Mouse (Mus musculus) CH12.LX (cell line): ENCODE measurements around the gene Gm9913. TPM values are rescaled to one million over a fixed set of nuclear protein-coding genes. Genes with fewer than 3 reads are reported as not detected.

Experiments
- DNase-seq: peaks from one replicate; pipeline ENCODE4 v3.0.0-alpha.2; 2013; ENCODE audit errors: extremely low read depth
- H3K27ac ChIP-seq: 2 replicates; pipeline ENCODE4 v1.5.1; 2012; ENCODE audit warnings: low read depth, mild to moderate bottlenecking, control low read depth, moderate library complexity; ENCODE audit not compliant: insufficient read depth
- H3K27me3 ChIP-seq: replicated peaks from 2 replicates; pipeline ENCODE3; 2012; ENCODE audit warnings: inconsistent platforms
- H3K36me3 ChIP-seq, 2 experiments: replicated peaks in 1 of 2; 2 replicates each; pipeline versions ENCODE3 to v1.6.1; 2012; ENCODE audit warnings: inconsistent platforms in 1 of 2, low read length in 1 of 2, mild to moderate bottlenecking in 1 of 2, mixed read lengths in 1 of 2, moderate library complexity in 1 of 2; ENCODE audit not compliant: control insufficient read depth in 1 of 2, insufficient read depth in 1 of 2
- H3K4me1 ChIP-seq, 2 experiments: 2 replicates each; pipeline ENCODE4 v1.6.1; 2012; ENCODE audit warnings: inconsistent platforms in 1 of 2, moderate library complexity in 1 of 2; ENCODE audit not compliant: insufficient read depth in 2 of 2, control insufficient read depth in 1 of 2
- H3K4me2 ChIP-seq: 2 replicates; pipeline ENCODE4 v1.6.1; 2012; ENCODE audit warnings: low read depth, mild to moderate bottlenecking, control low read depth; ENCODE audit not compliant: poor library complexity, insufficient read depth, severe bottlenecking
- H3K4me3 ChIP-seq, 3 experiments: fragments of 150-350 bp in 1 of 3; sonication (generic) in 1 of 3; replicated peaks in 1 of 3; 2 replicates each; pipeline versions ENCODE3 to v1.5.1; 2011 to 2012; ENCODE audit warnings: low read depth in 2 of 3, low read length in 2 of 3, mild to moderate bottlenecking in 2 of 3, moderate library complexity in 2 of 3, control low read depth in 1 of 3, improper control_type of control experiment in 1 of 3, inconsistent platforms in 1 of 3, mixed read lengths in 1 of 3; ENCODE audit not compliant: poor library complexity in 1 of 3
- H3K79me2 ChIP-seq: replicated peaks from 2 replicates; pipeline ENCODE4 v1.6.1; 2012; ENCODE audit warnings: mild to moderate bottlenecking, moderate library complexity; ENCODE audit not compliant: control insufficient read depth, poor library complexity, insufficient read depth, severe bottlenecking; ENCODE audit errors: extremely low read depth
- H3K9ac ChIP-seq: 2 replicates; pipeline ENCODE4 v1.6.1; 2012; ENCODE audit warnings: low read depth, mild to moderate bottlenecking, control low read depth, moderate library complexity; ENCODE audit not compliant: insufficient read depth
- H3K9me3 ChIP-seq: replicated peaks from 2 replicates; pipeline ENCODE3; 2012; ENCODE audit warnings: low read length, inconsistent platforms, mixed read lengths
- CHD1 ChIP-seq: IDR thresholded peaks from 2 replicates; pipeline ENCODE4 v1.6.1; 2012; ENCODE audit warnings: low read depth, low read length, improper control_type of control experiment, inconsistent platforms
- CHD2 ChIP-seq: IDR thresholded peaks from 2 replicates; pipeline ENCODE4 v1.6.1; 2011; ENCODE audit warnings: low read length, improper control_type of control experiment
- E2F4 ChIP-seq: IDR thresholded peaks from 2 replicates; pipeline ENCODE4 v1.6.1; 2011; ENCODE audit warnings: low read depth, low read length, improper control_type of control experiment; ENCODE audit not compliant: insufficient replicate concordance
- ELF1 ChIP-seq: IDR thresholded peaks from 2 replicates; pipeline ENCODE4 v1.6.1; 2014; ENCODE audit warnings: low read depth, mild to moderate bottlenecking, inconsistent platforms, low read length, improper control_type of control experiment
- EP300 ChIP-seq: IDR thresholded peaks from 2 replicates; pipeline ENCODE4 v1.6.1; 2011; ENCODE audit warnings: low read length, improper control_type of control experiment
- HCFC1 ChIP-seq: IDR thresholded peaks from 2 replicates; pipeline ENCODE4 v1.6.1; 2012; ENCODE audit warnings: low read depth, mild to moderate bottlenecking, inconsistent platforms, low read length, improper control_type of control experiment
- IRF4 ChIP-seq: IDR thresholded peaks from 2 replicates; pipeline ENCODE4 v1.6.1; 2014; ENCODE audit warnings: low read depth, mild to moderate bottlenecking, inconsistent platforms, low read length, improper control_type of control experiment
- JUN ChIP-seq: IDR thresholded peaks from 2 replicates; pipeline ENCODE4 v1.6.1; 2011; ENCODE audit warnings: low read depth, mild to moderate bottlenecking, low read length, improper control_type of control experiment, moderate library complexity; ENCODE audit not compliant: insufficient read depth
- JUND ChIP-seq: conservative IDR thresholded peaks from 2 replicates; pipeline ENCODE4 v1.6.1; 2011; ENCODE audit warnings: low read depth, low read length, improper control_type of control experiment
- MAFK ChIP-seq: IDR thresholded peaks from 2 replicates; pipeline ENCODE4 v1.6.1; 2011; ENCODE audit warnings: low read length, improper control_type of control experiment; ENCODE audit not compliant: insufficient replicate concordance
- MAZ ChIP-seq: IDR thresholded peaks from 2 replicates; pipeline ENCODE4 v1.6.1; 2012; ENCODE audit warnings: low read depth, mild to moderate bottlenecking, inconsistent platforms, low read length, improper control_type of control experiment, moderate library complexity
- MEF2A ChIP-seq: IDR thresholded peaks from 2 replicates; pipeline ENCODE4 v1.6.1; 2014; ENCODE audit warnings: low read depth, mild to moderate bottlenecking, inconsistent platforms, low read length, improper control_type of control experiment, borderline replicate concordance
- MYC ChIP-seq: IDR thresholded peaks from 2 replicates; pipeline ENCODE4 v1.6.1; 2011; ENCODE audit warnings: low read depth, mild to moderate bottlenecking, improper control_type of control experiment, low read length
- NELFE ChIP-seq: IDR thresholded peaks from 2 replicates; pipeline ENCODE4 v1.6.1; 2011; ENCODE audit warnings: low read depth, low read length, improper control_type of control experiment
- PAX5 ChIP-seq: IDR thresholded peaks from 2 replicates; pipeline ENCODE4 v1.6.1; 2012; ENCODE audit warnings: low read length, inconsistent platforms, mixed read lengths
- POLR2AphosphoS2 ChIP-seq: IDR thresholded peaks from 2 replicates; pipeline ENCODE4 v1.6.1; 2011; ENCODE audit warnings: low read depth, low read length, improper control_type of control experiment
- SMC3 ChIP-seq: IDR thresholded peaks from 2 replicates; pipeline ENCODE4 v1.6.1; 2011; ENCODE audit warnings: low read depth, low read length, improper control_type of control experiment
- TBP ChIP-seq: conservative IDR thresholded peaks from 2 replicates; pipeline ENCODE4 v1.6.1; 2011; ENCODE audit warnings: low read depth, low read length, improper control_type of control experiment
- TCF12 ChIP-seq: IDR thresholded peaks from 2 replicates; pipeline ENCODE4 v1.6.1; 2014; ENCODE audit warnings: low read depth, mild to moderate bottlenecking, inconsistent platforms, low read length, improper control_type of control experiment
- UBTF ChIP-seq: IDR thresholded peaks from 2 replicates; pipeline ENCODE4 v1.6.1; 2012; ENCODE audit warnings: low read depth, mild to moderate bottlenecking, inconsistent platforms, low read length, improper control_type of control experiment, moderate library complexity
- USF1 ChIP-seq: IDR thresholded peaks from 2 replicates; pipeline ENCODE4 v1.6.1; 2014; ENCODE audit warnings: low read depth, mild to moderate bottlenecking, inconsistent platforms, low read length, improper control_type of control experiment
- ZC3H11A ChIP-seq: IDR thresholded peaks from 2 replicates; pipeline ENCODE4 v1.6.1; 2012; ENCODE audit warnings: low read depth, mild to moderate bottlenecking, inconsistent platforms, low read length, improper control_type of control experiment
- ZNF384 ChIP-seq: IDR thresholded peaks from 2 replicates; pipeline ENCODE4 v1.6.1; 2012; ENCODE audit warnings: low read depth, low read length, improper control_type of control experiment, inconsistent platforms
- dilution Hi-C: fragments of 300-500 bp; cut with MboI; formaldehyde crosslinking; loops from 2 replicates; pipeline ENCODE4 v1.14.3; 2020; ENCODE audit warnings: low sequenced_read_pairs; ENCODE audit not compliant: extremely low pct_unique_long_range_greater_than_20kb, extremely low pct_ligation_motif_present
- in situ Hi-C: fragments of 300-500 bp; cut with MboI; formaldehyde crosslinking; loops from 3 replicates; pipeline ENCODE4 v1.14.3; 2019; ENCODE audit warnings: low sequenced_read_pairs, low pct_ligation_motif_present, low pct_unique_long_range_greater_than_20kb, mixed read lengths
- polyA plus RNA-seq: library from polyadenylated mRNA; unstranded; fragments of >175 nt; gene quantifications from 2 replicates; pipeline ENCODE4 v1.2.1, GENCODE M21; 2012; ENCODE audit warnings: low read depth; ENCODE audit not compliant: insufficient read length
- total RNA-seq, 2 experiments: library from RNA; depleted of rRNA; stranded (reverse); fragments of 300-350 nt in 1 of 2; fragments of >200 nt in 1 of 2; gene quantifications; 2 replicates each; pipeline ENCODE4 v1.2.3; 2012 to 2014

Gene Gm9913
- total and polyA plus RNA-seq, 3 experiments: not detected

GRCm38 (mm10) chr2:125470553-125471295 lies 34.2 kb upstream of the Gm9913 start:
- in situ Hi-C loops (no loop called here), dilution Hi-C loops (no loop called here)
- H3K27me3 ChIP-seq: no peaks in the 10 kb centered on the region
- H3K4me3 ChIP-seq: no peak overlapping the region
- H3K4me2 ChIP-seq: 0 out of 2 replicates have a peak overlapping the region, but pooled peaks have one; percentile 16
- DNase-seq: no peak
- H3K36me3 ChIP-seq: no peaks in the 10 kb centered on the region
- no peak overlapping the region for H3K9ac ChIP-seq
- H3K79me2 ChIP-seq: no peaks in the 10 kb centered on the region
- peaks cover 4 to 8% of the 10 kb centered on the region in 2 experiments; a peak in 2 of 4 replicates for H3K4me1 ChIP-seq
- no peak overlapping the region for H3K27ac ChIP-seq
- TF ChIP-seq JUN (peak; percentile 56), IRF4 (no peak), EP300 (0 out of 2 replicates have a peak, but pooled peaks have one; percentile 17), JUND (peak; percentile 75)
- TF ChIP-seq, all 38 proteins: peak for 3
- no peaks in the 10 kb centered on the region for H3K9me3 ChIP-seq

- no peak overlapping the region for H3K4me2 ChIP-seq
- no peak overlapping the region for H3K9ac ChIP-seq
- no peak for DNase-seq
- dilution Hi-C loops (no loop called here), in situ Hi-C loops (no loop called here)
- peaks cover 3 to 8% of the 10 kb centered on the region in 2 experiments; a peak in 2 of 4 replicates for H3K4me1 ChIP-seq
- no peaks in the 10 kb centered on the region for H3K27me3 ChIP-seq
- no peak overlapping the region for H3K4me3 ChIP-seq
- no peak overlapping the region for H3K27ac ChIP-seq
- TF ChIP-seq ZC3H11A: no peak
- no peak for TF ChIP-seq MAZ
- TF ChIP-seq EP300: no peak
- no peak for TF ChIP-seq E2F4
- no peak for TF ChIP-seq PAX5
- no peak for TF ChIP-seq MAFK
- TF ChIP-seq ELF1: no peak
- no peak for TF ChIP-seq MEF2A
- no peak for TF ChIP-seq SMC3
- TF ChIP-seq CHD2: no peak
- no peak for TF ChIP-seq CHD1
- no peak for TF ChIP-seq HCFC1
- TF ChIP-seq UBTF: no peak
- no peak for TF ChIP-seq TBP
- no peak for TF ChIP-seq TCF12
- TF ChIP-seq MYC: no peak
- TF ChIP-seq ZNF384: no peak
- no peak for TF ChIP-seq POLR2AphosphoS2
- TF ChIP-seq USF1: no peak
- TF ChIP-seq NELFE: no peak
- no peaks in the 10 kb centered on the region for H3K36me3 ChIP-seq
- H3K79me2 ChIP-seq: no peaks in the 10 kb centered on the region
- H3K9me3 ChIP-seq: no peaks in the 10 kb centered on the region
Measured at GRCm38 (mm10) chr2:125471721-125472120, 33.2 kb upstream of the Gm9913 start.
